Mouse (Mus musculus): ENCODE measurements around the gene Midn.

The Midn gene

DNA sequence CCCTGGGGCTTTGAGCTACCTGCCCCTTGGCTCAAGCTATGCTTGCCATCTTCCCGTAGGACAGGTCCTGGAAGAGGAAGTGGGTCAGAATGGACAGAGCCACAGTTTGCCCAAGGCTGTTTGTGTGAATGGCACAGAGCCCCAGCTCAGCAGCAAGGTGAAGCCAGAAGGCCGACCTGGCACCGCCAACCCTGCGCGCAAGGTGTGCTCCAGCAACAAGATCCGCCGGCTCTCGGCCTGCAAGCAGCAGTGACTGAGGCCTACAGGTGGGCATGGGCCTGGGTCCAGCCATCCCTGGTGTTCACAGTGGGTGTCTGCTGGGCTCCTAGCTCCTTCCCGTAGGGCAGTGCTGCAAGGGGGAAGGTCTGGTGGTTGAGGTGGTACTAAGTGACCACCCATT lies 18.2 kb upstream of the Midn start:
- DNase-seq (ENCODE audit: low spot score in 2 of 2): no peak

DNA sequence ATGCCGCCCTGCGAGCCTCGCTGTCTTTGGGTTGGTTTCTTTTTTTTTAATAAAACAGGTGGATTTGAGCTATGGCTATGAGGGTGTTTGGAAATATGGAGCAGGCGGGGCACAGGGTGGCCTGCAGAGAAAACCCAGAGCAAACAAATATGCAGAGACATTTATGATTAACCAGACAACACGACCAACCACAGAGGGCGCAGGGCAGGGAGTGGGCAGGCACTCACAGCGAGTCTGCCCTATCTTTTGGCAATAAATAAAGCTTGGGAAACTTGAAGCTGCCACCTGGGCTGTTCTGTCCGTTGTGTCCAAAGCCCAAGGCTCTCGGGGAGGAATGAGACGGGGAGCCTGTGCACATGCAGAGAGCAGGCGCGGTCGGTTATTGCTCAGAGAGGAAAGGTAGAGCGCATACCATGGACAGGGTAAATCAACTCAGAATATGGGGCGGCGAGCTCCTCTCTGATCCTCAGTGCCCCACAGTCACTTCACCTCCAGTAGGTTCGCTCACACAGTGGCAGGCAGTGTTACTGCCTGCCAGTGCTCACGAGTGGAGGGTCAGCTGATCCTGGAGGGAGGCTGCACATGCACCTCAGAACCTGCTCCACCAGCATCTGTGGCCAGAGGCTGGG lies 17.6 kb upstream of the Midn start:
- DNase-seq (ENCODE audit: low spot score in 2 of 2): no peak

DNA sequence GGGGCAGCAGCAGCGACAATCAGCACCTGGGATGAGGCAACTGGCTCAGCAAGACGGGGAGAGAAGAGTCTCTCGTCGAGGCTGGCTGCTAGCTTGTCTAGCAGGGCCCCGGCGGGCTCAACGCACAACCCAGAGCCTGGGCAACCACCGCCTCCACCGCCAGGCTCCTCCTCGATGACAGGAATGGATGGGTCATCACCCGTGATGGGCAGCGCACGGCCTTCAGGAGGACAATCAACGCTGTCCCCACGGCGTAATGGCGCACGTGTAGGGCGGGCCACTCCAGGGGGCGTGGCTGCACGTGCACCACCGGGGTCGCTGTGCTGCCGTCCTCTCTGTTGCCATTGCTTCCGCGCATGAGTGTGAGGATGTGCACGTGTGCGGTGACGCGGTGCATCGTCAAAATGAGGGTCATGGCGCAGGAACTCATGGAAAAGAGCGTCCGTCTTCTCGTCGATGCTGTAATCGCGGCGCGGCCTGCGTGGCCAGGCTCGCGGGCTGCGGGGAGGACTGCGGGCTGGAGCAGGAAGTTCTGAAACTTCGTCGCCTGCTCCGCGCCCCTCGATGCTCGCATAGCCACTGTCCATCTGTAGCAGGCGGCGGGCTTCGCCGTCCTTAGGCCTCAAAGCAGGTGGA lies 16.6 kb upstream of the Midn start:
- no peak for DNase-seq (ENCODE audit: low spot score in 2 of 2)

DNA sequence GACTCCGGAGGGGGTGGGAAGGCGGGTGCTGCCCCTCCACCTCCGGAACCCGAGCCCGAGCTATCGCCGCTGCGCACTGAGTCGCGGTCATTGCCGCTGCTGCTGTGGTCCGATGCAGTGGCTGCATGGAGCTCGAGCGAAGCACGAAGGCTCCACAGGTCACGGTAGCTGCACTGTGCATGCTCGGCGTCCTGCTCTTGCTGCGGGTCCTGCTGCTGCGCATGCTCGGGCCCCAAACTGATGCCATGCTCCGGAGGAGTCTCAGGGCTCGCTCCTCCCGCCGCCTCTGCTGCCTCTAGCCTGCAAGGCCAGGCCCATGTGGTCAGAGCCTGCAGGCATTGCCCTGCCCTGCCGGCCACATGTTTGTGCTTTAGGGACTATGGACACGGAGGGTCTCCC lies 16.1 kb upstream of the Midn start:
- no peak for DNase-seq (ENCODE audit: low spot score in 2 of 2)

DNA sequence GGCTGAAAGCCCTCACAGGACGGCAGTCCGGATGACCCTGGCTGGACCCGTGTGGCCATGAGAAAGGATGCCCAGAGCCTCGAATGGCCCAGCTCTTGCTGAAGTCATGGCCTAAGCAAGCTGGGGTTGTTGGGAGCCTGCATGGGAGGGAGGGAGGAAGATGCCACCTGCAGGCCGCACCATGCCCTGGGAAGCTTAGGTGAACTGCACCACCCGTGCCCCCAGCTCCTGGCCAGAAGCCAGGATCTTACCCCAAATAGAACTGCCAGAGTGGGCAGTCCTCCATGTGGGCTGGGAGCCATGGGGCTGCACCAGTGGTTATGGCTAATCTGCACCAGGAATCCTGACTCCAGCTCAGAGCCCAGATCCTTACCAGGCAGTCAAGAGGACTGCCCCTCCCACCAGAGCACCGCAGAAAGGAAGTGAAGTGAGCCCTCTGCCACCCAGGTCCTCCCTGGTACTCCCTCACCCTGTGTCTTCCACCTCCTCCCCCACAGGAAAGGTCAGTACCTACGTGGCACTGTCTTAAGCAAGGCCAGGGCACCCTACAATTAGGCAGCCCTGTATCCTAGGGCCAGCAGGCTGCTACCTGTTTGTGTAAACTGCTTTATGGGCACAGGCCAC lies 14.7 kb upstream of the Midn start:
- no peak for DNase-seq (ENCODE audit: low spot score in 2 of 2)

DNA sequence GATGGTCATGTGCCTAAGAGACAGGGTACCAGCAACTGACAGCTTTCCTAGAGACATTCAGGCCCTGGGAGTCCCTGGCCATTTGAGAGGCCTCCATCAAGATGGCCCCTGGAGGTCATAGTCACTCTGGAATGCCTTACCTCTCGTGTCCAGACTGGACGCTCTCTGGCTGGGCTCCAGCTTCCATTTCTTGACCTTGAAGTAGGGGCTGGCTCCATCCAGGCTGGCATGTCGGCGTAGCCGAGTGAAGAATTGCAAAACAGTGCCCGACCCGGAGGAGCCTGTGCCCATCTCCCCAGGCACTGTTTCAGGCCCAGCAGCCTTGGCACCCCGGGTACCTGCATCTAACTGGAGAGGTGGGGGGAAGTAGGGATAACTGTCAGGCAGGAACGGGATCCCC lies 13.7 kb upstream of the Midn start:
- DNase-seq (ENCODE audit: low spot score in 2 of 2): no peak

DNA sequence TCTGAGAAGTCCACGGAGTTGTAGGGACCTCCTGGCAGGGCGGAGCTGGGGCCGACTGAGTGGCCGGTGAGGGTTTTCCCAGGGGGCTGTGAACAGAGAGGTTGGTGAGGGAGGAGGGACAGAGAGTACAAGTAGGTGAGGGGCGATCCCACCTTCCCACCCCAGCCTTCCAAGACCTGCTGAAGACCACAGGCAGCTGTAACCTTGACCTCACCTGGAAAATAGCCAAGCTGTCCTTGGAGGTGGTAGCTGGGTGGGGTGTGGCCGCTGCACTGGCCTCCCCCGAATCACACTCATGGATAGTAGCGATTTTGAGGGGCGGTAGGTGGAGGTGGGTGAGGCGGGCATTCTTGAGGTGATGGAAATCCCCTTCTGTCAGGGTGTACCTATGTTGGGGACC lies 12.9 kb upstream of the Midn start:
- DNase-seq (ENCODE audit: low spot score in 2 of 2): no peak

DNA sequence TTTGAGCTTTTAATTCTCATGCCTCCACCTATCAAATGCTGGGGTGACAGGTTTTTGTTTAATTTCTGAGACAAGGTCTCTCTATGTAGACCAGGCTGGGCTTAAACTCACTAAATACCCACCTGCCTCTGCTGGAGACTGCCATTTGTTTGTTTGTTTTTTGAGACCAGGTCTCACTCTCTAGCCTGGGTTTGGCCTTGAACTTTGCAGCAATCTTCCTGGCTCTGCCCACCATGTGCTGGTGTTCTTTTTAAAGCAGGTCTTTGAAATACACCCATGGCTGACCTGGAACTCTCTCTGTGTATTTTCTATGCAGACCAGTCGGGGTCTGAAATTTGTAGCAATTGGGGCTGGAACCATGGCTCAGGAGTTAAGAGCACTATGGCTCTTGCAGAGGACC lies 12.4 kb upstream of the Midn start:
- no peak for DNase-seq (ENCODE audit: low spot score in 2 of 2)

DNA sequence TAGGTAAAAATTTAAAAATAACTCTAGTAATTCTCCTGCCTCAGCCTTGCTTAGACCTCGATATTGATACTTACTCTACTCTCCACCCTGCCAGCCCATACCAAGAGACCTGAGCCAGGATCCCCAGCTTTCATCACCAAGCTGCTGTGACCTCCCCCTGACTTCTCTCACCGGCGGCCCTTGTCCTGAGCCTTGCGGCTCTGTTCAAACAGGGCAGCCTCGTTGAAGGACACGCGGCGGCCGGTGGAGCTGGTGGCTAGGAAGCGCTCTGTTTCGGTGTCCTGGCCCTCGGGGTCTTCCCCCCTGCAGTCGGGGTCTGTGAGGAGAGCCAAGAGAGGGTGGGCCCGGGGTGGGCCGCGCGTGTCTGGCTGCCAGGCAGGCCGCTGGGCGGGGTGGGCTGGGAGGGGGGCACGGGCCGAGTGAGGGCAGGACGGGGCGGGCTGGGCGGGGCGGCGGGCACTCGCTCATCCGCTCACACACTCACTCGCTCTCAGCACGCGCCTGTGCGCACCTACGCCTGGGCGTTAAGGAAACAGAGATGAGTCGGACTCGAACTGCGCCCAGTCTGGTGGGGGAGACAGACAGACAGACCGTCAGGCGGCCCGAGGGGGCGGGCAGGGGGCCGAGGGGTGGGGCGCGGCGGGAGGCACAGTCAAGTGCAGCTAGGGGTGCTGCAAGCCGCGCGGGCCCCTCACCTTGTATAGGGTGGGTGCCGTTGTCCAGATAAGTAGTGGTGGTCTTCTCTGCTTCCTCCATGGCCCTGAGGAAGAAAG lies 11.7 kb upstream of the Midn start:
- DNase-seq (ENCODE audit: low spot score in 2 of 2): no peak

DNA sequence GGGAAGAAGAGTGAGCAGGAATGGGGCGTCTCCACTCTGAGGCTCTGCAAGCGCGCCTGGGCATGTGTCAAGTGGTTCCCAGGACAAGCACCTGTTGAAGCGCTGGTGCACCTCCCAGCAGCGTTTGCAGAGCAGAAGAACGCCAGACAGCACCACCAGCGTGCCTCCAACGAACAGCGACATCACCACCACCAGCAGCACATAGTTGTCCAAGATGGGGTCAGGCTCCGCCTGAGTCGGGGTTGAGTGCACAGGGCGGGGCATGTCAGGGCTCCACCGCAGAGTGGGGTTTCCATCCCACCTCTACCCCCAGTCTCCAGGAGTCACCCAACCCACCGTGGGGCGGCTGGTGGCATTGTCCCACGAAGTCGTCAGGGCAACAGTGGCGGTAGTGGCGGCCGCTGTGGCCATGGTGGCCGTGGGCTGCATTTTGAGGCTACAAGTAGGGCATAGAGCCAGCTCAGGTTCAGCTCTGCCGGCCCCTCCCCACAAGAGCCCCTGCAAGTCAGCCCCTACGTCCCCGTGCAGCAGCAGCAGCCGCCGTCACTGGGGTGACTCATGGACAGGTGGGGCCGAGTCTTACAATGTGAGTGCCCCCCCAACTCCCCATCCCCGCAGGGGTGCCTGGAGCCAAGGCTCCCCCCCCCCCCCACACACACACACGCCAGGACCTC lies 11.0 kb upstream of the Midn start:
- no peak for DNase-seq (ENCODE audit: low spot score in 2 of 2)

DNA sequence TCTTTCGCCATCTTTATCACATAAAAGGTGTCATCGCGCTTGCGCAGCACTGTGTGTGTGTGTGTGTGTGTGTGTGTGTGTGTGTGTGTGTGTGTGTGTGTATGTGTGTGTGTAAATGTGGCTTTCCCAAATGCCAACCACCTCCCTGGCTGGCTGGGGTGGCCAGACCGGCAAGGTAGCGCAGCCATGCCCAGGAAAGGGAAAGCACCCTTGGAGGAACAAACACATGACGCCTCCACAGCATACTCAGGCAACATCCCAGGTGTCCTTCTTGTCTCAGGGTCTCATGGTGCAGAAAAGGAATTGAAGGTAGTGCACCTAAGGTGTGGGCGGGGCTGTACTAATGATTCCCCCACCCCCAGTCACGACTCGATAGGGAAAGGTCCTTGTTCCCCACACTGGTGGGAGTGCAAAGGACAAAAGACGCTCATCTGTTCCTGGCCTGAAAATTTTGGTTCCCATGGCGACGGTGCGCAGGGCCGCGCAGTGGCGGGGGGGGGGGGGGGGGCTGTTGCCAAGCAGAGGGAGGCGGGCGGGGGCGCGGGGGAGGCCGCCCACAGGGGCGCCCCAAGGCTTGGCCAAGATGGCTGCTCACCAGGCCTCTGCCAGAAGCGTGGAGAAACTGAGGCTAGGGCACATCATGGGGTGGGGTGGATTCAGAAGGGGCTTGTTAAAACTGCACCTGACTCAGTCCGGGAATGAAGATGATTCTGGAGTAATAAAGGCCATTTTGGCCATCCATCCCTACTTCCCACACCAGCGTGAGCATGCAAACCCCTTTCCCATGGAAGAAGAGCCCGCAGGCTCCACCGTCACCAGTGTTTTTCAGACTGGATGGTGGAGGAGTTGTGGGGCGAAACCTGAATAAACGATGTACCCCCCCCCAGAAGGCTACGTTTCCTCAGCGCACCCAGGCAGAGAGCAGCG lies 10.2 kb upstream of the Midn start:
- no peak for DNase-seq (ENCODE audit: low spot score in 2 of 2)

DNA sequence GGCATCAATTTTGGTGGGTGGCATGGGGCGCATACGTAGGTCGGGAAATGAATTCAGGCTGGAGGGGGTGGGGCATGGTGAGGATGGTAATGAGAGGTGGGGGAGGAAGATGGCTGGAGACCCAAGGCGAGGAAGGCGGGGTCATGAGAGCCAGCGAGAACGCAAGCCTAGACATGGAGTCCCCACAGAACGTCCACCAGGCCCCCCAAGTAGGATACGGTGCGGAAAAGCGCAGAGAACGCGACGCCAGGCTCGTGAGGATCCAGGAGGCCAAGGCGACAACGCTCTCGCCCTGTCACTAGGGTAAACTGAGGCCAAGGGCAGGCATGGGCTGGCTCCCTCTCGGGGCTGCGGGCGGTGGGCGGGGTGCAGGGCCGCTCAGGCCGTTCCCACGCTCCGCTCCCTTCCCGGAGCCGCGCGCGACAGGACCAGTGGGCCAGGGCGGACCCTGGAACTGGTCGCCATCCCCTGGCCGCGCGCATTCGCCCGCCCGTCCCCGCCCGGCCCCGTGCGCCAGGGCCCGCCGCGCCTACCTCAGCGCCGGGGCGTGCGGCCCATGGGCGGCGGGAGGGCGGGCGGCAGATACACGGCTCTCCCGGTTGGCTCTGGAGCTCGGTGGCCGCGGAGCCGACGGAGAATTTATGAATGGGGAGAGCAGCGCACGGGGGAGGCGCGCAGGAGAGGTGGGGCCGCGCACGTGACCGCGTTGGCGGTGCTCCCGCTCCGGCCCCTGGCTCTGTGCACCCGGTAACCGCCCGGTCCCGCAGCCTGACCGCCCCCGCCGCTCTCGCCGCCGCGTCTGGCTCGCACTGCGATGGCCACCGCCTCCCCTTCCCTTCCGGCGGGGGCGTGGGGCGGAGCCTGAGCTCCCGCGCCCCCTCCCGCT lies 9.3 kb upstream of the Midn start, which contains the start of gene Atp5d:
Gene Atp5d (plus strand): TSS at position 80 of the 886 bp plus-strand sequence.
- no peak for DNase-seq (ENCODE audit: low spot score in 2 of 2)

DNA sequence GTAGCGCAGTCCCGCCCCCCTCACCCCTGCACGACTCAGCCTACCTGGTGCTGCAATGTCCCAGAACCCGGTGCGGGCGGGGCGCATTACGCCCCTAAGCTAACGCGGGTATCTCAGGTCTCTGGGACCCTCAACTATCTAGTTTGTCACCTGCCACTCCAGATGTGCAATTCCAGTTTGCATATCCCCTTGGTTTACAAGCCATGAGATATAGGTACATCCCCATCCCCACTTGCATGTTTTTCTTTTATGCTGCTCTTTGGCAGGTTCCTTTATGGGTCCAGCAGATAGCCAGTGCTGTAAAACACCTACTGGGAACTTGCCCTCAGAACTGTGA lies 8.7 kb upstream of the Midn start:
- no peak for DNase-seq (ENCODE audit: low spot score in 2 of 2)

DNA sequence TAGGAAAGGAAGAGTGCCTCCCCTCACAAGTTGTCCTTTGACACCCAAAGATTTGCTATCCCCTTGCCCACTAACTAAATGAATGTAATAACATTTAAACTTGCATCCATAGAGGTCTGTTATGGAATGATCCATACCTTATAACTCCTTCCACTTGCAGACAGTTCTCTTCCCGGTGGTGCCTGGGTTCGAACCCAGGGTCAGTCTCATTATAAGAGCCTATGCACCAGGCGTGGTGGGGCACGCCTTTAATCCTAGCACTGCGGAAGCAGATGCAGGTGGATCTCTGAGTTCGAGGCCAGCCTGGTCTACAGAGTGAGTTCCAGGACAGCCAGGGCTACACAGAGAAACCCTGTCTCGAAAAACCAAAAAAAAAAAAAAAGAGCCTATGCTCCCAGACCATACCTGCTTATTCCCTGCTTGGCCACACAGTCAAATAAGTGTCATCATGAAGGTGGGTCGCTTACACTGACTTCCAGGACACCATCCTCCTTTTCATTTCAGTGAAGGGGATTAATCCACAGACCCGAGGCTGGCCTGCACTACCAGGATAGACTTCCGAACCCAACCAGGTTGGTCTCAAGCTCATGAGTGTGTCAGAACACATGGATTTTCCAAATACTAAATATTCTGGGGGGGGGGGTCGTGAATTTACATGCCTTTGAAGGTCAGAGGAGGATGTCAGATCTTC lies 8.0 kb upstream of the Midn start:
- no peak for DNase-seq (ENCODE audit: low spot score in 2 of 2)

DNA sequence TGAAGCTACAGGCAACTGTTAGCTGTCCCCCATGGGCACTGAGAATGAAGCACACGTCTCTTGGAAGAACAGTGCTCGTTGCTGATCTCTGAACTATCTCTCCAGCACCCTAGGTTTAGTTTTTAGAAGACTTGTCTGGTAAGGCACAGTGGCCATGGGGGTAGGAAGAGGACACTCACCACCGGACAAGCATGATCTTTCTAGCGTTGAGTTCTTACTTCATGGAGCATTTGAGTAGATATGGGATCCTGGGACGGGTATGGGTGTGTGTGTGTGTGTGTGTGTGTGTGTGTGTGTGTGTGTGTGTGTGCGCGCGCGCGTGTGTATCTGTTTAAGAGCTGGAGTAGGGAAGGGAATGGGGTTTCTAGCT lies 7.4 kb upstream of the Midn start, which contains the start of gene Cbarp:
Gene Cbarp (minus strand): TSS at position 170 of the 370 bp plus-strand sequence.
- DNase-seq (ENCODE audit: low spot score in 2 of 2): no peak

DNA sequence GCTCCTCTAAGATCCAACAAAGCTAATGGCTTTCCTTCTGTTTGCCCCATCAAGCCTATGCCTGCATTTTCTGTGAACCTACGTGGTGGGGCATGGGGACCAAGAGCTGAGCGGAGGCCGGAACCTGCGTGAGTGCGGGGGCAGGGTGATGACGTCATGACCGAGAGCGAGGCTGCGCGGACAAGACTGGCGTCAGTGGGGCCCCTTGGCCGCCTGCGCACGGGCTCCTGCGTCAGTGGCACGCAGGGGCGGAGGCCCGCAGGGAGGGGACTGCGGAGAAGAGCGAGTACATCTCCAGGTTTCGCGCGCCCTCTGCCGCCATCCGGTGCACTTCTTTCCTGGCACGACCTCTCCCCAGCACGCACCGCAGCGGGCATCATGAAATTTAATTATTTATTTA lies 6.8 kb upstream of the Midn start:
- peak; percentile 91 to 94 for DNase-seq (ENCODE audit: low spot score in 2 of 2)

DNA sequence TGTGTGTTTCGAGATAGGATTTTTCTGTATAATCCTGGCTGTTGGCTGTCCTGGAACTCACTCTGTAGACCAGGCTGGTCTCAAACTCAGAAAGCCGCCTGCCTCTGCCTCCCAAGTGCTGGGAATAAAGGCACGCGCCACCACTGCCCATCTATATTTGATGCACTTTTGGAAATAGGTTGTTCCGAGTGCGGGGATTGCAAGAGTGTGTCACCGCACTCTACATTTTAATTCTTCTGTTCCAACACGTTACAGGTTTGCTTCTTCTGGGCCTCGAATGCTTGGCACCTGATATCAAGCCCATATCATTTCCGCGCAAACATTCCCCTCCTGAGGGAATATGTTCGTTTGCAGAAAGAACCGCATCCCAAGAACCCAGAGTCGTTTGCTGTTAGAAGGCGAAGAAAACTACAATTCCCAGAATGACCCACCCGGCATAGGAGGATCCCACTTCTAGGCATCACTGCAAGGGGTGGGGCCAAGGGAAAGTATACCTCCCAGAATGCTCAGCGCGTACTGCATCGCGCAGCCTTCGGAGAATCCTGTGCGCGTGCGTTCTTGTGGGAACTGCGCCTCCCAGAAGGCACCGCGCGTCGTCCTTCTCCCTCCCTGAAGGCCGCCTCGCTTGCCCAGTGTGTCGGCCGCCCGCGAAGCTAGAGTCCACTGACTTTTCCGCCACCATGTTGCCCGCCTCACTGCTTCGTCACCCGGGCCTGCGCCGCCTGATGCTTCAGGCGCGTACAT lies 6.1 kb upstream of the Midn start:
- peak in 1 of 2 experiments; percentile 89 for DNase-seq (ENCODE audit: low spot score in 2 of 2)

DNA sequence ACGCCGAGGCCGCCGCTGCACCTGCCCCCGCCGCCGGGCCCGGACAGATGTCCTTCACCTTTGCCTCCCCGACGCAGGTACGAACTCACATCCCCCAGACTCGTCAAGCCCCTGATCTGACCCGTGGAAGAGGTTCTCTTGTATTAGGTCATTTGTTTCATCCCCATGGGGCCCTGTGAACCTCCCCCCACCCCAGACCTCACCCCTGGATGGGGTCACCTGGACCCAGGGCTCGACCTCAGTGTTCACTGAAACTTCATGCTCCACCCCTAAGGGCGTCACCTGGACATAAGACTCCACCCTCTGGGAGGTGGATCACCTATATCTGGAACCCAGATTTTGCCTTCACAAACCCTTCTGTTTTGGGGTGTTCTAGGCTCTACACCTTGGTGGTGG lies 5.5 kb upstream of the Midn start:
- no peak for DNase-seq (ENCODE audit: low spot score in 2 of 2)

DNA sequence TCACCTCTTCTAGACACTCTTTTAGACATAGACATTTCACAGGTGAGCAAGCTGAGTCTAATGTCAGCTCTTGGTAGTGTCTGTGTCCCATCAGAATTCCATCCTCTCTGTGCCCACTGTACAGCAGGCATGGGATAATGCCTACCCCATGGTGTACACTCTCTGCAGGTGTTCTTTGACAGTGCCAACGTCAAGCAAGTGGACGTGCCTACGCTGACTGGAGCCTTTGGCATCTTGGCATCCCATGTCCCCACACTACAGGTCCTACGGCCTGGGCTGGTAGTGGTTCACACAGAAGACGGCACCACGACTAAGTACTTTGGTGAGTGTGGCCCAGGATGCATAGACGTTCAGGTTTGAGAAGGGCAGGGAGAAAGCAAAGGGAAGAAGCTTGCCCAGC lies 4.4 kb upstream of the Midn start:
- DNase-seq (ENCODE audit: low spot score in 2 of 2): no peak

All from frontal cortex, postnatal 25 days (tissue).